Mouse (Mus musculus): Measurements from ENCODE around the gene Gtf2h3.
"Not testable (repeated sequence)": the region's sequence is repeated elsewhere in the genome, so short reads cannot be mapped to it uniquely, and the experiment has no call there.

The Gtf2h3 gene

DNA sequence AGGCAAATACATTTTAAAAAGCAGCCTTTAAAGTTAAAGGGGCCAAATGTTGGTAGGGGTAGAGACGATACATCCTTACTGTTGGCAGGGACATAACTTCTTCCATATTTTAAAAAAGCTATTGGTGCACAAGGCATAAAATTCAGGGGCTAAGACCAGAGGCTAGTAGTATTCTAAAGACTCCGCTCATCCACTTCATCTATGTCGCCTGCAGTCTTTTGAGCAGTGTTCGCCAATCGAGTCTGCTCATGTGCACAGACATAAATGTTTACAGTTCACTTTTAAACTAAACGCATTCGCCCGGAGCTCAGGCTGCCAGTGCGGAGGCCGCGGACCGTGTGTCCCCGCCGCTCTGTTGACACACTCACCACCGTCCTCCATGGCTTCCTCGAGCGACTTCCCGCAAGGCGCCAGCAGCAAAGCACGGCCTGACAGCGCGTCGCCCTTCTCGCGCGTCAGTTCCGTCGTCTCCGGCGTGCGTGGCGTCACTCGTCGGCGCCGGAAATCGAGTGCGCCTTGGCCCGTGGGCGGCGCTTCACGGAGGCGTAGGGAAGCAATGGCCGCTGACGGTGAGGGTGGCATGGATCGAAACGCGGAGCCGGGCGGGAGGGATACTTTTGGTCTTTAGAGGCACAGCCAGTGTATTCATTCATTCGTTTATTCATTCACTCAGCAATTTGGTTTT lies at the start of gene Gtf2h3, which contains the start of gene Eif2b1:
Gene Gtf2h3 (plus strand): TSS at position 508 of the 685 bp plus-strand sequence.
Gene Eif2b1 (minus strand): TSS at position 499 of the 685 bp plus-strand sequence.
- ATAC-seq (ENCODE audit: insufficient number of reproducible peaks, low FRiP score, low TSS enrichment): peak; percentile 90; the same call in 1 of the 2 replicates

DNA sequence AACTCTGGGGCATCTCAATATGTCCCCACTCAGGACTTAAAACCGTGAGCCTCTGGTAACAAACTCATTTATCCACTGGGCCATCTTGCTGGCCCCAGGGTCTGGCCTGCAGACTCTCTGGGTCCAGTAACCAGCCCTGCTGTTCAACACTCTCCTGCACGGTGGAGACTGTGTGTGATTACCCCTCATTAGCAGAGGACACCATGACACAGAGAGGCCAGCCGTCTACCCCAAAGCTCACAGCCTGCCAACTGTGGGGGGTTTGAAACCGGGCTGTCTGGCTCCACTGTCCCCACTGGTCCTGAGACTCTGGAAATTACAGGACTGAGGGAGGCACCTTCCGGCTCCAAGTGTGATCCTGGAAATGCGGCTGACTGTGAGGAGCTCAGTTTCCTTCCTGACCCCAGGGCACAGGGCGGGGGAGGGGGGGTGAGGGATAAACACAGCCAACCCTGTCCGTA lies 49.7 kb upstream of the Gtf2h3 start:
- ATAC-seq (ENCODE audit: insufficient number of reproducible peaks, low FRiP score, low TSS enrichment): no peak

DNA sequence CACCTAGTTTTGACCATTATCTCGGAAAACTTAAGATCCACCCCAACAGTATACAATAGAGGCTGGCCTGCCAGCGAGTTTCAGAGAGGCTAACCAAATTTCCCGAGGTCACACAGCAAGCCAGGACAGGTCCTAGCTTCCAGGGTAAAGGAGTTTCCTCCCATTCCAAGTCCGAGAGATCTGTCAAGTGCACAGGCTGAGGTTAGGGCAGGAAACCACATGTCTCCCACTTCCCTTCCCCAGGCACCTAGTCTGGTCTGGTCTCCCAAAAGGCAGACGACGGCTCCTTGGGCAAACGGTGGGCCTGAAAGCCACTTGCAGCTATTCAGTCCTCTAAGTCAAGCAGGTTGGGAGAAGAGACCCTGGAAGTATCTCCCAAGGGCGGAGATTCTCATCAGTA lies 49.2 kb upstream of the Gtf2h3 start:
- ATAC-seq (ENCODE audit: insufficient number of reproducible peaks, low FRiP score, low TSS enrichment): no peak

DNA sequence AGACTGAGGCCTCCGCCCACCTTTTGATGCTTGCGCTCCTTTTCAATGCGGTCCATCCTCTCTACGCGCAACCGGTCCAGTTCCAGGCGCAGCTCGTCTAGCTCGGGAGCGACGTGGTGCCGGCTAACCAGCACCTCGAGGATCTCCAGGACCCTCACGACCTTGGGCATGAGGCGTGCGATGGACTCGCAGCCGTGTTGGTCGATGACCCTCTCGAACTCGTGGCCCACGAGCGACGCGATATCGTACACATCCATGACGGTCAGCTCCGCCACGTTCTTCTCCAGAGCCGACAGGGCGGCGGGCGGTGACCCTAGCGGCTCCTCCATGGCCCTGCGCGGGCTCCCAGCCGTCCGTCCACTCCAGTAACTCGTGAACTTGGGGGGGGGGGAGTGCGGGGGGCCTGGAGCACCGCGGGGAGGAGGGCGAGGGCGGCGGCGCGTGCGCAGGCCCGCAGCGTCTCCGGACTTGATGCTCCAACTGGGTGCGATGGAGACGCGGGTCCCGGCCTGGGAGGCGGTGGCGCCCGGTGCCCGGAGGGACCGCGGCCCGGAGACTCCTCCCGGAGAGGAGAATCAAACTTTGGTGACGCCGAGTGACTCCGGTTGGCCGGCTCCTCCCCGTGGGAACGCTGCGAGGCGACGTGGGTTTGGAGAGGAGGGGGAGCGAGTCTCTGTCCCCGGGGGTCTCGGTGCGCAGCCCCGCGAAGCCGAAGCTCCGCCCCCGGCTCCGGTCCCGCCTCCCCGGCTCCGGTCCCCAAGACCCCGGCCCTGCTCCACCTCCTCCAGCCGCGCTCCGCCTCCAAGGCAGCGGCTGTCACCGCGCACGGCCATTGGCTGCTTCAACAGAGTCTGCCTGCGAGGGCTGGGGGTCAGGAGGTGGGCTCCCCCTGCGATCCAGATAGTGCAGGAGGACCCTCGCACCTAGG lies 48.0 kb upstream of the Gtf2h3 start, which contains the start of gene Rilpl1:
Gene Rilpl1 (minus strand): TSS at position 737 of the 928 bp plus-strand sequence.
- ATAC-seq (ENCODE audit: insufficient number of reproducible peaks, low FRiP score, low TSS enrichment): peak; percentile 56; the same call in 1 of the 2 replicates

DNA sequence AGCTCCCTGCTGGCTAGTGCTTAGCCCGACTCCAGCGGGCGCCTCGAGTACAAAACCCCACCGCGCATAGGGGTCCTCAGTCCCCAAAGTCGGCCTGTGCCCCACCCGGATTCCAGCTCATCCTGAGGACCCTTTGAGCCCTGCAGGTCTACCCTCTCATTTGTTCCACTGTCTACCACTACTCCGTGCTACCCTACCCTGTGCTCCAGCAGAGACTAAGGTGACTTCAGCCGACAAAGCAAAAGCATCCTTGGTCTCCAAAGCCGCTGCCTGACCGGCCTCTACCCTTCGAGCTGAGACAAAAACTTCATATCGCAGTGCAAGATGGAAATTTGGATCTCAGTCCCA lies 47.4 kb upstream of the Gtf2h3 start:
- ATAC-seq (ENCODE audit: insufficient number of reproducible peaks, low FRiP score, low TSS enrichment): 0 out of 2 replicates have a peak, but pooled peaks have one; percentile 31

DNA sequence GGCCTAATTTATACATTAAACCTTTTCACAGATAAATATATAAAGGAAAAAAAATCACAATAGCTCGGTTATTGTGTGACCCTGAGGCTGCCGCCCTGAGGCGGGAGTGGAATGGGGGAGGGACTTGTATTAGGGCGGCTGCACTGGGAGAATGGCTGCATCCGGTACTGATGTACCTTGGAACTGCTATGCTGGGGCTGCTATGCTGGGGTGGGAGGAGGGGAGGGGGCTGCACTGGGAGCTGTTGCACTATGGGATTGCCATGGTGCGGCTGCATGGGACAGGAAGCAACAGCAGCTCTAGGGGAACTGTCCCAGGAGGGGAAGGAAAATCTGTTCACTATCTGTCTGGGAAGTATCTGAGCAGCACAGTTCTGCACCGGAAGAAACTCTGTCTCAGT lies 46.5 kb upstream of the Gtf2h3 start:
- no peak for ATAC-seq (ENCODE audit: insufficient number of reproducible peaks, low FRiP score, low TSS enrichment)

DNA sequence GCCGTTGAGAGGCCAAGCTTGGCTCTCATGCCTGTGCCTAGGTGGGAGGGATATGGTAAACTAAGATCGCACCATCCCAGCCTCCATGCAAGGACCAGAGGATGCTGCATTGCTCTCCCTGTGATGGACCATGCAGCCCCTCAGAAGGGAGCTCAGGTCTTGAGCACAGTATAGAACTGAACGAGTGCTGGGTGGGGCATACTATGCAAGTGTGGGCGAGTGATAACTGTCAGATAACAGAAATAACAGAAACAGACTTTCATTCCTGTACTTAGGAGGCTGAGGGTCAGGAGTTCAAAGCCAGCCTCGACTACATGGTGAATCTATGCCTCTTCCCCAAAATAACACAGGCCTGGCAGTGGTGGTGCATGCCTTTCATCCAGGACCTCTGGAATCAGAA lies 43.9 kb upstream of the Gtf2h3 start:
- ATAC-seq (ENCODE audit: insufficient number of reproducible peaks, low FRiP score, low TSS enrichment): no peak

DNA sequence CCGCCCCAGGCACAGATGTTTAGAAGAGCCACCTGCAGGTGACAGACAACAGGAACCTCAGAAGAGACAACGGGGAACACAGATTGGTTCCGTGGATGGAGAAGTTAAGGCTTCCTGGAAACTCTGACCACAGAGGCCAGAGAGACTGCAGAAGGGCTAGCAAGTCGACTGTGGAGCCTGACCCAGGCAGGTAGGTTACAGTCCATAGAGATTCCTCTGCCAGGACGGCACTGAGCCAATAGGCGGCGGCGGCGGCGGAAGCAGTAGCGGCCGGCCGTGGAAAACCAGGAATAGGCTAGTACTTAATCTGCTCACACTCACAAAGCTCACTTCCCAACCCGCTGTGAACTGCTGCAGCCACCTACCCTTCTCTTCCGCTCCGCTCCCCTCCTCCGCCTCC lies 42.2 kb upstream of the Gtf2h3 start:
- ATAC-seq (ENCODE audit: insufficient number of reproducible peaks, low FRiP score, low TSS enrichment): no peak

DNA sequence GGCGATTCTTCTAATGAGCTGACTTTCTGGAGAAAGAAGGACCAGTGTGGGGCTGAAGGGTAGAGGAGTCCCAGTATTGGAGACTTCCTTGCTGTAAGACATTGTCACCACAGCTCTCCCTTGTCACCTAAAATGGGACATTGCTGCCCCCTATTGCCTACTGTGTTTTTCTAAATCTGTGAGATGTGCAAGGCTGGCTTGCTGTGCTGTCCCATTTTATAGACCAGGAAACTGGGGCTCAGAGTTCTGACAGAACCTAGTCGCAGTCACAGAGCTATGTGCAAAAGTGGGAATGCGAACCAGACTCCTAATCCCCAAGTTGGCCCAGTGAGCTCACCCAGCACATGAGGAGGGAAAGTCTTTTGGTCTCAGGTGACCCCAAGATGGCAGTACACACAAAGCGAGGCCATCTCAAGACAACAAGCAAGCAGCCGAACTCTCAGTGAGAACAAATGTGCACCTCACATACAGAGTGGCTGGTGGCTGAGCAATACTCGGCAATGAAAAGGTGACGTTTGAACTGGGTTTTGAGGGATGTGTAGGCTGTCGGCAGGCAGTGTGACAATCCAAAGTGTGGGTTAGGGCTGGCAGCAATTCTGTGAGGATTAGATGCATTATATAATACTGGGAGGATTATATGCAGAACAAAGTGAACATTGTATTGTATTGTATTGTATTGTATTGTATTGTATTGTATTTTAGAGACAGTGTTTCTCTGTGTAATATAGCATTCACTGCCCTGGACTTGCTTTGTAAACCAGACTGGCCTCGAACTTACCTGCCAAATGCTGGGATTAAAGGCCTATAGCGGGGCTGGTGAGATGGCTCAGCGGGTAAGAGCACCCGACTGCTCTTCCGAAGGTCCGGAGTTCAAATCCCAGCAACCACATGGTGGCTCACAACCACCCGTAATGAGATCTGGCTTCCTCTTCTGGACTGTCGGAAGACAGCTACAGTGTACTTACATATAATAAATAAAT lies 39.8 kb upstream of the Gtf2h3 start:
- no peak for ATAC-seq (ENCODE audit: insufficient number of reproducible peaks, low FRiP score, low TSS enrichment)

DNA sequence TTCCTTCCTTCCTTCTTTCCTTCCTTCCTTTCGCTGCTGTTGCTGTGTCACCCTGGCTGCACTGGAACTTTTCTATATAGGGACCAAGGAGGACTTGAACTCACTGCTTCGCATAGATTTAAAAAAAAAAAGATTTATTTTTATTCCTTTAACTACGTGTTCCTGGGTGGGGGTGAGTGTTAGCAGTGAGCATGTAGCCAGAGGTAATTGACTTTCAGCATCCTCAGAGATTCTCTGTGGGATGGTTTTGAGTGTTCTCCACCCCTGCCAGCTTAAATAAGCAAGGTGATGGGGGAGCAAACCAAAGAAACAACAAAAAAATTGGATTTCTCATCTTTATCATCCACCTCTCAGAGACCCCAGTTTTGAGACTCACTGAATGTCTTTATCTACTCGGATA lies 39.0 kb upstream of the Gtf2h3 start:
- no peak for ATAC-seq (ENCODE audit: insufficient number of reproducible peaks, low FRiP score, low TSS enrichment)

DNA sequence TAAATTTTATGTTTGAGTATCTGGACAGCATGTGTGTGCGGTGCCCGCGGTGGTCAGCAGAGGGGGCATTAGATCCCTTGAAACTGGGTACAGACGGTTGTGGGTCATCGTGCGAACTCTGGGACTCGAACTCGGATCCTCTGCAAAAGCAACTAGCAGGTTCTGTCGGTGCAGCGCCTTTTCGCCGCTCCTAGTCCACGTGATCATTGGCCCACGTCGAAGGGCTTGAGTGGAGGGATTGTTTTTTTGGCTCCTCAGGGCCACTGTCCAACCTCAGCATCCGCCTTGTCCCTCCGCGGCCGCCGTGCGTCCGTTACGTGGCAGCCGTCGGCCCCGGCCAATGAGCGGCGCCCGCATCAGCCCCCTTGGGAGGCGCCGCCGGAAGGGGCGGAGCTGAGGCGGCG lies 38.6 kb upstream of the Gtf2h3 start, which contains the start of gene Tmed2:
Gene Tmed2 (plus strand): TSS at position 313 of the 404 bp plus-strand sequence.
- peak; percentile 93 for ATAC-seq (ENCODE audit: insufficient number of reproducible peaks, low FRiP score, low TSS enrichment)

DNA sequence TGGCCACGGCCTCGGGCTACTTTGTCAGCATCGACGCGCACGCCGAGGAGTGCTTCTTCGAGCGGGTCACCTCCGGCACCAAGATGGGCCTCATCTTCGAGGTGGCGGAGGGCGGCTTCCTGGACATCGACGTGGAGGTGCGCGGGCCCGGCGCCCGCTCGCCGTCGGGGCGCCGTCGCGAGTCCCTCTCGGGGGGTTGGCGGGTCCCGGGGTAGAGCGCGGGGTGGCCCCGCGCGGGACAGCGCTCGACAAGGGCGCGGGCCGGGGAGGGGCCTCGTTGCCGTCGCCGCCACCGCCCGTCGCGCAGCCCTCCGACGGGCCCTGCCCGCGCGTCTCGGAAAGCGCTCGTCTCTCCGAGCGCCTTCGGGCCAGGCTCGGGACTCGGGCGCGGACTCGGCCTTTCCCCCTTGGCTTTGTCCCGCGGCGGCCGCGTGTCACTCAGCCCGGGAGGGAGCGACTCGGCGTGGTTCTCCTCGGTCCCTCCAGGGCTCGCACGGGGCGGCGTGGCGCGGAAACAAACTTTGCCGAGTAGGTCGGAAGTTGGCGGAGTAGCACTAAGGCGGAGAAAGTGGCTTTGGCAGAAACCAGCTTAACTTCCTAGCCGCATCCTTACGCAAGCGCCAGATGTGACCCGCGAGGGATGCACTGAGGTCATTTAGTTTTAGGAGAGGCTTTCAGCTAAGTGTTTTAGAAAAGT lies 37.9 kb upstream of the Gtf2h3 start:
- ATAC-seq (ENCODE audit: insufficient number of reproducible peaks, low FRiP score, low TSS enrichment): peak; percentile 50; the same call in 1 of the 2 replicates

DNA sequence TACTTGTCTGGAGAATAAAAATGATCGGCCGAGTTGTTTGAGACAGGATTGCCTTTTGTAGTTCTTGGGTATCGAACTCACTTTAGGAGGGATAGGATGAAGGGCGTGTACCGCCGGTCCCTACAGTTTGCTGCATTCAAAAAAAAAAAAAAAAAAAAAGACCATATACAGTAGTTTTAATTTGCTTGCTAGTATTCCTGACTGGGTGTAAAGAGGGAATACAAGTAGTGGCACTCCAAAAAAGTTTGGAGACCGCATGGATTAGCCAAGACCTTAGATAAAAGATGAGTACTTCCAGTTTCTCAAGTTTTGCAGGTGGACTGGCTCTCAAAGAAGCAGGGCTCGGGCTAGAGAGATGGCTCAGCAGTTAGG lies 37.4 kb upstream of the Gtf2h3 start:
- ATAC-seq (ENCODE audit: insufficient number of reproducible peaks, low FRiP score, low TSS enrichment): no peak

DNA sequence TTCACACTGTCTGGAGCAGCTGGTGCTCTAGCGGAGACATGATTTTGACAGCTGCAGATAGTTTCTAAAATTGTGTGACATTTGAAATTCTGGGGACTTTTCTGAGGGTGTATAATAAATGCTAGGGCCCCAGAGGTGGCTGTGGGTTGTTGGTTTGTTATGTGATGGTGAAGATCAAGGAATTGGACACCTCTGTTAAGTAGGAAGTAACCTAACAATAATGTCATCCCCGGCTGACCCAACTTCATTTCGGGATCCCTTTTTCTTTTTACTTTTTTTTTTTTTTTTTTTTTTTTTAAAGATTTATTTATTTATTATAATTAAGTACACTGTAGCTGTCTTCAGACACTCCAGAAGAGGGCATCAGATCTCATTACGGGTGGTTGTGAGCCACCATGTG lies 28.2 kb upstream of the Gtf2h3 start:
- ATAC-seq (ENCODE audit: insufficient number of reproducible peaks, low FRiP score, low TSS enrichment): not testable (repeated sequence)

DNA sequence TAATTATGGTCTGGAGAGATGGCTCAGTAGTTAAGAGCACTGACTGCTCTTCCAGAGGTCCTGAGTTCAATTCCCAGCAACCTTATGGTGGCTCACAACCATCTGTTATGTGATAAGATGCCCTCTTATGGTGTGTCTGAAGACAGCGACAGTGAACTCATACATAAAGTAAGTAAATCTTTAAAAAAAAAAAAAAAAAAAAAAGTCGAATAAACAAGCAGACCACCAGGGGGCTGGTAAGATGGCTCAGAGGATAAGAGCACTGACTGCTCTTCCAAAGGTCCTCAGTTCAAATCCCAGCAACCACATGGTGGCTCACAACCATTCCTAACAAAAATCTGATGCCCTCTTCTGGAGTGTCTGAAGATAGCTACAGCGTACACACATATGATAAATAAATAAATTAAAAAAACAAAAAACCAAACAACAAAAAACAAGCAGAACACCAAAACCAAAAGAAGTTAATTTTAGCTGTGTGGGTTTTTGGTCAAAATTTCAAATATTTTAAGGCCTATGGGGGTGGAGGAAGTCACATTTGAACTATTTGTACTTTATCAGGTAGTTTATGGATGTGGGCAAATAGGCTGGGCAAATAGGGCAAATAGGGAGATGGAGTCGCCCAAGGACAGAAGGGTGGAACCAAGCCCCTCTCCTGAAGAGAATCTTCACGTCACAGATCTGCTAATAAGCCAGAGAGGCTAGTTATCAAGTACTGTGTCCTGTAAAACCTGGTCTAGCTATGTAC lies 27.4 kb upstream of the Gtf2h3 start:
- not testable (repeated sequence) for ATAC-seq (ENCODE audit: insufficient number of reproducible peaks, low FRiP score, low TSS enrichment)

DNA sequence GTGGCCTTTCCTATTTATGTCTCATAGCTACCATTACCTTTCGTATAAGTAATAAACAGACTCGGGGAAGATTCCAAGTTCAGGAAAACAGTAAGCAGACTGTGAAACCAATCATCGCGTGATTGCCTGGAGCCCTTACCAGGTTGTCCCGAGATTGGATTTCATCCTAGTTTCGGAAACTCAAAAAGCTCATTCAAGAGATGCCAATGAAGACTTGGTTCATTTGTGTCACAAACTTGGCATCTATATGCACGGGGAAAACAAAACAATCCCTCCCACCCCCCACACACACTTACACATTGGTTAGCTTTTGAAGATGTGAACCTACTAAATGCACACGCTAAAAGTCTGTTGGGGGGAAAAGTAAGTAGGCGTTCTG lies 26.9 kb upstream of the Gtf2h3 start:
- ATAC-seq (ENCODE audit: insufficient number of reproducible peaks, low FRiP score, low TSS enrichment): no peak

DNA sequence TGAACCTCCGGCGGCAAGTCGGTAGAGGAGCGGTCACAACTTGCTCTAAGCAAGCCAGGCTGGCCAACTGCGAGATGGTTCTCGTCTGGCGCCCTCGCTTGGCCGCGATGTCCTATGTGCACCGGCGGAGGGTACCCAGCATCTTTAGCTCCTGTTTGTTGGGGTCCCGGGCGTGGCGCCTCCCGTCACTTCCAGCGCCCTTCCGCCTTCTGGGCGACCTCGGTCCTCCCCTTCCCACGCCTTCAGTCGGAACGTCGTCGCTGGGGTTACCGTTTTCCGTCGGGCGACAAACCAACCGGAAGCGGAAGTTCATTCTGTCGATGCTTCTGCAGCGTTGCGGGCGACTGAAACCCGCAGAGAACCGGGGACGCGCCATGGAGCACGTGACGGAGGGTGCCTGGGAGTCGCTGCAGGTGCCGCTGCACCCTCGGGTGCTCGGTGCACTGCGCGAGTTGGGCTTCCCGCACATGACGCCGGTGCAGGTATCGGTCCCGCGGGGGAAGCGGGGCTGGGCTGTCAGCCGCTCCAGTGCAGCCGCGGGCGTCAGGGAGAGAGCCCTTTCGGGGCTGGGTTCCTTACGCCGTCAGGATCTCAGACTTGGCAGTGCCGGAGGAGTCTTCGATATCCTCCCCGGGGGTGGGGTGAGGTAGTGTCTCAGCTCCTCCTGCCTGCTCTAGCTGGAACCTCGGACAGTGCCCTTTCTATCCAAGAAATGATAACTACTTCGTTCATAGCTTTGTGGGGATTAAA lies 26.2 kb upstream of the Gtf2h3 start, which contains the start of gene Ddx55:
Gene Ddx55 (plus strand): TSS at position 307 of the 750 bp plus-strand sequence.
- ATAC-seq (ENCODE audit: insufficient number of reproducible peaks, low FRiP score, low TSS enrichment): peak; percentile 82; the same call in 1 of the 2 replicates

DNA sequence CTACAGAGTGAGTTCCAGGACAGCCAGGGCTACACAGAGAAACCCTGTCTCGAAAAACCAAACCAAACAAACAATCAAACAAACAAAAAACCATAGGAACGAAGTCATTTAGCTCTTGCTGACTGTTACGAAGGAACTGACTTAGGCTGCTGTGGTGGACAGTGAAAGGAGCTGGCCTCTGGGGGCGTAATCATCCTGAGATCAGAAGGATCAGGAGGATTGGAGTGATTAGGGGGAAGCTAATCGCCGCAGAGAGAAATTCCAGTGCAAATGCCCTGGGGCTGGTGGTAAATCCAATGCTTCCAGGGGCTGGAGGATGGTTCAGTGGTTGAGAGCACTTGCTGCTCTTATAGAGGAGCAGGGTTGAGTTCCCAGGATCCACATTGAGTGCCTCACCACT lies 25.3 kb upstream of the Gtf2h3 start:
- ATAC-seq (ENCODE audit: insufficient number of reproducible peaks, low FRiP score, low TSS enrichment): no peak

Measured in cerebellum, adult (tissue).